Mouse (Mus musculus): ENCODE data around the gene Lck. TPM values are rescaled to one million over a fixed set of nuclear protein-coding genes. Genes with fewer than 3 reads are reported as not detected.

Gene Lck
- polyA plus RNA-seq, 1 experiment from 2014 or later = 3.6 TPM

- H3K9ac ChIP-seq (ENCODE audit: low read depth, low read length) = no peak overlapping the region
- no peak overlapping the region for H3K27ac ChIP-seq (ENCODE audit: low read depth, low read length)
- no peak for ATAC-seq (replicated peaks; ENCODE audit: insufficient number of reproducible peaks, low FRiP score, low TSS enrichment)
- H3K9me3 ChIP-seq (replicated peaks; ENCODE audit: control insufficient read depth, low read length) = no peaks in the 10 kb centered on the region
- H3K4me3 ChIP-seq (ENCODE audit: low read depth, low read length) = no peak overlapping the region
- H3K27me3 ChIP-seq (ENCODE audit: control insufficient read depth, insufficient read depth, low read length) = no peaks in the 10 kb centered on the region
- 83% methylated on average over 7 of the region's 7 CpGs for WGBS (ENCODE audit: insufficient replicate concordance)
- no peaks in the 10 kb centered on the region for H3K4me1 ChIP-seq (ENCODE audit: control insufficient read depth, insufficient read depth, low read length)
- no peak overlapping the region for H3K4me2 ChIP-seq
- H3K36me3 ChIP-seq (ENCODE audit: control insufficient read depth, insufficient read depth, low read length) = no peaks in the 10 kb centered on the region
Observed at GRCm38 (mm10) chr4:129568366-129568765, 5.1 kb downstream of the Lck start.

GRCm38 (mm10) chr4:129565139-129565538, 8.3 kb downstream of the Lck start:
- H3K36me3 ChIP-seq (ENCODE audit: control insufficient read depth, insufficient read depth, low read length) = no peaks in the 10 kb centered on the region
- no peak overlapping the region for H3K4me3 ChIP-seq (ENCODE audit: low read depth, low read length)
- H3K9me3 ChIP-seq (replicated peaks; ENCODE audit: control insufficient read depth, low read length) = no peaks in the 10 kb centered on the region
- no peak for ATAC-seq (replicated peaks; ENCODE audit: insufficient number of reproducible peaks, low FRiP score, low TSS enrichment)
- no peak overlapping the region for H3K4me2 ChIP-seq
- H3K27ac ChIP-seq (ENCODE audit: low read depth, low read length) = no peak overlapping the region
- H3K9ac ChIP-seq (ENCODE audit: low read depth, low read length) = no peak overlapping the region
- H3K4me1 ChIP-seq (ENCODE audit: control insufficient read depth, insufficient read depth, low read length) = no peaks in the 10 kb centered on the region
- H3K27me3 ChIP-seq (ENCODE audit: control insufficient read depth, insufficient read depth, low read length) = no peaks in the 10 kb centered on the region
- 79% methylated on average over 6 of the region's 6 CpGs for WGBS (ENCODE audit: insufficient replicate concordance)

GRCm38 (mm10) chr4:129563718-129564117, 9.7 kb downstream of the Lck start:
- Histone ChIP-seq H3K27ac (ENCODE audit: low read depth, low read length) (no peak overlapping the region), H3K4me1 (ENCODE audit: control insufficient read depth, insufficient read depth, low read length) (no peaks in the 10 kb centered on the region), H3K27me3 (ENCODE audit: control insufficient read depth, insufficient read depth, low read length) (no peaks in the 10 kb centered on the region), H3K9ac (ENCODE audit: low read depth, low read length) (no peak overlapping the region), H3K9me3 (replicated peaks; ENCODE audit: control insufficient read depth, low read length) (no peaks in the 10 kb centered on the region), H3K4me3 (ENCODE audit: low read depth, low read length) (no peak overlapping the region), H3K36me3 (ENCODE audit: control insufficient read depth, insufficient read depth, low read length) (no peaks in the 10 kb centered on the region), H3K4me2 (no peak overlapping the region)
- no peak for ATAC-seq (replicated peaks; ENCODE audit: insufficient number of reproducible peaks, low FRiP score, low TSS enrichment)
- WGBS (ENCODE audit: insufficient replicate concordance) = 69% methylated on average over 8 of the region's 8 CpGs

- ATAC-seq (replicated peaks; ENCODE audit: insufficient number of reproducible peaks, low FRiP score, low TSS enrichment) = no peak
- WGBS (ENCODE audit: insufficient replicate concordance) = 74% methylated on average over 5 of the region's 5 CpGs
- H3K4me2 ChIP-seq = no peak overlapping the region
- no peak overlapping the region for H3K27ac ChIP-seq (ENCODE audit: low read depth, low read length)
- no peak overlapping the region for H3K4me3 ChIP-seq (ENCODE audit: low read depth, low read length)
- no peaks in the 10 kb centered on the region for H3K27me3 ChIP-seq (ENCODE audit: control insufficient read depth, insufficient read depth, low read length)
- no peaks in the 10 kb centered on the region for H3K9me3 ChIP-seq (replicated peaks; ENCODE audit: control insufficient read depth, low read length)
- H3K36me3 ChIP-seq (ENCODE audit: control insufficient read depth, insufficient read depth, low read length) = no peaks in the 10 kb centered on the region
- no peak overlapping the region for H3K9ac ChIP-seq (ENCODE audit: low read depth, low read length)
- peaks cover 7% of the 10 kb centered on the region; the same call in 1 of the 2 replicates for H3K4me1 ChIP-seq (ENCODE audit: control insufficient read depth, insufficient read depth, low read length)
Observed at GRCm38 (mm10) chr4:129561184-129561583, 12.3 kb downstream of the Lck start.

GRCm38 (mm10) chr4:129558321-129558955, 15.0 kb downstream of the Lck start:
- H3K9me3 ChIP-seq (replicated peaks; ENCODE audit: control insufficient read depth, low read length) = no peaks in the 10 kb centered on the region
- H3K4me1 ChIP-seq (ENCODE audit: control insufficient read depth, insufficient read depth, low read length) = peaks cover 7% of the 10 kb centered on the region
- no peak overlapping the region for H3K4me3 ChIP-seq (ENCODE audit: low read depth, low read length)
- no peaks in the 10 kb centered on the region for H3K36me3 ChIP-seq (ENCODE audit: control insufficient read depth, insufficient read depth, low read length)
- no peak overlapping the region for H3K9ac ChIP-seq (ENCODE audit: low read depth, low read length)
- no peak overlapping the region for H3K27ac ChIP-seq (ENCODE audit: low read depth, low read length)
- no peak for ATAC-seq (replicated peaks; ENCODE audit: insufficient number of reproducible peaks, low FRiP score, low TSS enrichment)
- no peak overlapping the region for H3K4me2 ChIP-seq
- H3K27me3 ChIP-seq (ENCODE audit: control insufficient read depth, insufficient read depth, low read length) = peaks cover 8% of the 10 kb centered on the region
- 75% methylated on average over 12 of the region's 12 CpGs for WGBS (ENCODE audit: insufficient replicate concordance)

- H3K4me2 ChIP-seq = peak overlapping the region; percentile 84
- H3K9me3 ChIP-seq (replicated peaks; ENCODE audit: control insufficient read depth, low read length) = no peaks in the 10 kb centered on the region
- no peak for ATAC-seq (replicated peaks; ENCODE audit: insufficient number of reproducible peaks, low FRiP score, low TSS enrichment)
- 61% methylated on average over 9 of the region's 9 CpGs for WGBS (ENCODE audit: insufficient replicate concordance)
- H3K4me1 ChIP-seq (ENCODE audit: control insufficient read depth, insufficient read depth, low read length) = peaks cover 7% of the 10 kb centered on the region
- no peaks in the 10 kb centered on the region for H3K36me3 ChIP-seq (ENCODE audit: control insufficient read depth, insufficient read depth, low read length)
- peak overlapping the region; percentile 56 for H3K4me3 ChIP-seq (ENCODE audit: low read depth, low read length)
- H3K9ac ChIP-seq (ENCODE audit: low read depth, low read length) = no peak overlapping the region
- peaks cover 8% of the 10 kb centered on the region for H3K27me3 ChIP-seq (ENCODE audit: control insufficient read depth, insufficient read depth, low read length)
- H3K27ac ChIP-seq (ENCODE audit: low read depth, low read length) = peak overlapping the region; percentile 64
Observed at GRCm38 (mm10) chr4:129557256-129557808, 16.1 kb downstream of the Lck start.

GRCm38 (mm10) chr4:129556532-129557223, 16.8 kb downstream of the Lck start:
- H3K9ac ChIP-seq (ENCODE audit: low read depth, low read length) = peak overlapping the region; percentile 70
- peaks cover 7% of the 10 kb centered on the region for H3K4me1 ChIP-seq (ENCODE audit: control insufficient read depth, insufficient read depth, low read length)
- H3K4me2 ChIP-seq = peak overlapping the region; percentile 84
- ATAC-seq (replicated peaks; ENCODE audit: insufficient number of reproducible peaks, low FRiP score, low TSS enrichment) = peak; percentile 71
- peaks cover 8% of the 10 kb centered on the region for H3K27me3 ChIP-seq (ENCODE audit: control insufficient read depth, insufficient read depth, low read length)
- H3K27ac ChIP-seq (ENCODE audit: low read depth, low read length) = peak overlapping the region; percentile 64
- H3K36me3 ChIP-seq (ENCODE audit: control insufficient read depth, insufficient read depth, low read length) = no peaks in the 10 kb centered on the region
- peak overlapping the region; percentile 56 for H3K4me3 ChIP-seq (ENCODE audit: low read depth, low read length)
- 6% methylated on average over 33 of the region's 33 CpGs for WGBS (ENCODE audit: insufficient replicate concordance)
- no peaks in the 10 kb centered on the region for H3K9me3 ChIP-seq (replicated peaks; ENCODE audit: control insufficient read depth, low read length)

GRCm38 (mm10) chr4:129555862-129556531, 17.4 kb downstream of the Lck start:
- Histone ChIP-seq H3K27me3 (ENCODE audit: control insufficient read depth, insufficient read depth, low read length) (peaks cover 8% of the 10 kb centered on the region), H3K36me3 (ENCODE audit: control insufficient read depth, insufficient read depth, low read length) (no peaks in the 10 kb centered on the region), H3K4me1 (ENCODE audit: control insufficient read depth, insufficient read depth, low read length) (peaks cover 7% of the 10 kb centered on the region), H3K4me2 (peak overlapping the region; percentile 84), H3K9ac (ENCODE audit: low read depth, low read length) (peak overlapping the region; percentile 70), H3K9me3 (replicated peaks; ENCODE audit: control insufficient read depth, low read length) (no peaks in the 10 kb centered on the region), H3K27ac (ENCODE audit: low read depth, low read length) (no peak overlapping the region), H3K4me3 (ENCODE audit: low read depth, low read length) (peak overlapping the region; percentile 56)
- WGBS (ENCODE audit: insufficient replicate concordance) = 1% methylated on average over 24 of the region's 24 CpGs
- 0 out of 2 replicates have a peak, but pooled peaks have one; percentile 20 for ATAC-seq (replicated peaks; ENCODE audit: insufficient number of reproducible peaks, low FRiP score, low TSS enrichment)
